Mouse (Mus musculus): ENCODE data around the gene Mxd3. TPM values are rescaled to one million over a fixed set of nuclear protein-coding genes. Genes with fewer than 3 reads are reported as not detected.

The Mxd3 gene
- polyA plus RNA-seq, 1 experiment from 2014 or later: 45.6 TPM

DNA sequence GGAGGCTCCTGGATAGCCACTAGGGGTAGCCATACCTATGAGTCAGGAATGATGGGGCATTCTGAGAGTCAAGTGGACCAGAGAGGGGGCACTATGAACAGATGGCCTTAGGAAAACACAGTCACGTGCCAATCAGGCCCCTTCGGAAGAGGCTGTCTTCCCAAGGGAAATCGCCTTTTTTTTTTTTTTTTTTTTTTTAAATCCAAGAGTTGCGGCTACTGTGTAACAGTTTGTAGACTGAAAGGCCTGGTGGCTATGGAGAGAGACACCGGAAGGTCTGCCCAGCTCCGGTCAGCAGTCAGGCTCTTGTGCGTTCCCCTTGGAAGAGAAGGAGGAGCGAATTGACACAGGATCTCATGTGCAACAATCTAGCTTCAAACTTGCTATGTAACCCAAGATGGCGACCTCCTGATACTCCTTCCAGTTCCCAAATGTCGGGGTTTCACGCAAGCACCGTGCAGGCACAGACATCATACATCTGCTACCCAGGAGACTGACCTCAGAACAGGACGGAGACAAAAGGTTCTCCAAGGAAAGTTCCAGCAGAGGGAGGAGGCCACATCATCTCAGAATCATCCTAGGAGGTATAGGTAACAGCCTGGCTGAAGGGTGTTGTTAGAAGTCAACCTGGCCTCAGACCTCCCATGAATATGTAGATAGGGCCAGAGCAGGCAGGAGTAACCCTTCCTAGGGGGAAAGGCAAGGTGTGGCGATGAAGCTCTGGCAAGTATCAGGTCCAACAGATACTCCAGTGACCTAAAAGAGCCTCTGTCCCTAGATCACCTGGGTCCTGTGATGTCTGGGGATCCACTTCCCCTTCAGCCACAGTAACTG lies 1.2 kb upstream of the Mxd3 start:
- DNase-seq (no peak), ATAC-seq (ENCODE audit: insufficient read depth) (no peak; the same call in 1 of the 2 replicates)
- H3K4me1 ChIP-seq (ENCODE audit: insufficient read depth): peaks cover 8% of the 10 kb centered on the region
- peak; percentile 63 for TF ChIP-seq CTCF (IDR thresholded peaks at IDR 0.05; ENCODE audit: low read depth)
- peak overlapping the region; percentile 70 for H3K9ac ChIP-seq
- no peaks in the 10 kb centered on the region for H3K27me3 ChIP-seq (ENCODE audit: insufficient read depth, low read length)
- H3K9me3 ChIP-seq (ENCODE audit: low read depth, low read length): no peaks in the 10 kb centered on the region
- H3K27ac ChIP-seq (ENCODE audit: low read depth): peak overlapping the region; percentile 95
- peak overlapping the region; percentile 90 for H3K4me2 ChIP-seq
- peak overlapping the region; percentile 65 for H3K4me3 ChIP-seq (ENCODE audit: low read depth, low read length)
- WGBS: 36% methylated on average over 14 of the region's 14 CpGs
- peaks cover 16% of the 10 kb centered on the region for H3K36me3 ChIP-seq (ENCODE audit: insufficient read depth)

DNA sequence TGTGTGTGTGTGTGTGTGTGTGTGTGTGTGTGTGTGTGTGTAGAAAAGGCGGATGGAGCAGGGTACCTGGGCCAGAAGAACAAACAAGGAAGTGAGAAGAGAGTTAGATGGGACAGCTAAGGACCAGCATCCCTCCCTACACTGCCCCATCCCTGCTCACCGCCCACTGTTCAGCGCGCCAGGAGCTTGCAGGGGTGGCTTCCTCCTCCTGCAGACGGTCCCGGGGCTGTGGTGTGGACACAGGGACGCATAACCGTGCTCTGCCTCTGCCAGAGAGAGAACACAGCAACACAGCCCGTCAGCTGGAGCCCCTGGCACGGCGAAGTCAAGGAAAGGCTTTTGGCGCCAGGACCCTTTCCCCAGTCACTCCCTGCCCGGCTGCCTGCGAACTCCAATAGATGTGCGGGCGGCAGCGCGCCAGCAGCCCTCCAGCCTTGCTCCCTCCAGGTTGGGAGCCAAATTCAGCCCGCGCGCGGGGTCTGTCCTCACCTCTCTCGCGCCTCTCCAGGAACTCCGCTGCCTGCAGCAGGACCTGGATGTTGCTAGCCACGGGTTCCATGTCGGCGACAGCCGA lies 427 bp downstream of the Mxd3 start:
- Histone ChIP-seq H3K4me2 (peak overlapping the region; percentile 90), H3K36me3 (ENCODE audit: insufficient read depth) (peaks cover 29% of the 10 kb centered on the region), H3K27me3 (ENCODE audit: insufficient read depth, low read length) (no peaks in the 10 kb centered on the region), H3K9me3 (ENCODE audit: low read depth, low read length) (no peaks in the 10 kb centered on the region), H3K4me1 (ENCODE audit: insufficient read depth) (peaks cover 8% of the 10 kb centered on the region), H3K9ac (peak overlapping the region; percentile 70), H3K27ac (ENCODE audit: low read depth) (peak overlapping the region; percentile 95), H3K4me3 (ENCODE audit: low read depth, low read length) (peak overlapping the region; percentile 65)
- WGBS: under 1% methylated on average over 29 of the region's 29 CpGs
- no peak for TF ChIP-seq CTCF (IDR thresholded peaks at IDR 0.05; ENCODE audit: low read depth)
- ATAC-seq (ENCODE audit: insufficient read depth) (peak; percentile 45; the same call in 1 of the 2 replicates), DNase-seq (no peak)

DNA sequence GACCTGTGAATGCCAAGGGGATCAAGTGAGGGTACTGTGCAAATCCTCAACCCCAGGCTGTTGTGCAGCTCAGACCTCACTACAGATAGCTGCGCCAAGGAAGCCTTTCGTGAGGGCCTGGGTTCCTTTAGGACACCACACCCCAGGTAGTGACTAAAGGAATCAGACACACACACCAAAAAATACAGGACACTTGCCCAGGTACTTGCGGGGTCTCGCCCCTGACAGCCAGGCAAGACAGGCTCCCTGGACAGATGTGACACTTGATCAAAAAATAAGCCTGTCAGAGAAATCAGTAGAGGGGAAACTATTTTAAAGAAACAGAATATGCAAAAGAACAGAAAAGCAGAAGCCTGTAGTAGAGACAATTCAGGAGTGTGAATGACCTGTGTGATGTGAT lies 982 bp downstream of the Mxd3 start:
- WGBS: 80% methylated on average over 4 of the region's 4 CpGs
- H3K27ac ChIP-seq (ENCODE audit: low read depth): no peak overlapping the region
- no peak for ATAC-seq (ENCODE audit: insufficient read depth)
- H3K4me3 ChIP-seq (ENCODE audit: low read depth, low read length): peak overlapping the region; percentile 65
- no peaks in the 10 kb centered on the region for H3K9me3 ChIP-seq (ENCODE audit: low read depth, low read length)
- no peak for TF ChIP-seq CTCF (IDR thresholded peaks at IDR 0.05; ENCODE audit: low read depth)
- H3K36me3 ChIP-seq (ENCODE audit: insufficient read depth): peaks cover 35% of the 10 kb centered on the region
- H3K27me3 ChIP-seq (ENCODE audit: insufficient read depth, low read length): no peaks in the 10 kb centered on the region
- H3K9ac ChIP-seq: peak overlapping the region; percentile 70
- peaks cover 8% of the 10 kb centered on the region for H3K4me1 ChIP-seq (ENCODE audit: insufficient read depth)
- peak overlapping the region; percentile 90 for H3K4me2 ChIP-seq
- DNase-seq: no peak

GRCm38 (mm10) chr13:55328171-55328570 lies 1.5 kb downstream of the Mxd3 start:
- peak overlapping the region; percentile 65 for H3K4me3 ChIP-seq (ENCODE audit: low read depth, low read length)
- no peaks in the 10 kb centered on the region for H3K27me3 ChIP-seq (ENCODE audit: insufficient read depth, low read length)
- peak overlapping the region; percentile 90 for H3K4me2 ChIP-seq
- no peak for DNase-seq
- no peak for TF ChIP-seq CTCF (IDR thresholded peaks at IDR 0.05; ENCODE audit: low read depth)
- H3K4me1 ChIP-seq (ENCODE audit: insufficient read depth): peaks cover 13% of the 10 kb centered on the region
- no peak overlapping the region for H3K9ac ChIP-seq
- H3K27ac ChIP-seq (ENCODE audit: low read depth): no peak overlapping the region
- peaks cover 39% of the 10 kb centered on the region for H3K36me3 ChIP-seq (ENCODE audit: insufficient read depth)
- WGBS: 84% methylated on average over 6 of the region's 6 CpGs
- ATAC-seq (ENCODE audit: insufficient read depth): no peak
- H3K9me3 ChIP-seq (ENCODE audit: low read depth, low read length): no peaks in the 10 kb centered on the region

DNA sequence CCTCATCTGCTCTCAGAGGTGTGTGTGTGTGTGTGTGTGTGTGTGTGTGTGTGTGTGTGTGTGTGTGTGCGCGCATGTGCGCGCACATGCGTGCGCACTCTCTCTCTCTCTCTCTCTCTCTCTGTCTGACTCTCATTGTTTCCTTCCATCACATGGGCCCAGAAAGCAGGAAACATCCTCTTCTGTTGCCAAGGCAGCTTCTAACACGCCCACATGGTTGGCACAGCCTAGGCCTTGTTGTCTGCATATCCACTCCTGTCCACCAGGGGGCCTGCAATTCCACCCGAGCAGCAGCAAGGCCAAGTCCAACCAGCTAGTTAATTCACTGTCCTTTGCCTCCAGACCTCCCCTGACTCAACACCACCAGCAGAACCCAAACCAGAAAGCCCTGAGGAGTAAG lies 2.0 kb downstream of the Mxd3 start:
- WGBS: 34% methylated on average over 4 of the region's 8 CpGs
- Histone ChIP-seq H3K36me3 (ENCODE audit: insufficient read depth) (peaks cover 42% of the 10 kb centered on the region), H3K4me3 (ENCODE audit: low read depth, low read length) (peak overlapping the region; percentile 65; the same call in 1 of the 2 replicates), H3K27me3 (ENCODE audit: insufficient read depth, low read length) (no peaks in the 10 kb centered on the region), H3K9me3 (ENCODE audit: low read depth, low read length) (no peaks in the 10 kb centered on the region), H3K9ac (no peak overlapping the region), H3K27ac (ENCODE audit: low read depth) (no peak overlapping the region), H3K4me2 (peak overlapping the region; percentile 90), H3K4me1 (ENCODE audit: insufficient read depth) (peaks cover 17% of the 10 kb centered on the region)
- TF ChIP-seq CTCF (IDR thresholded peaks at IDR 0.05; ENCODE audit: low read depth): peak; percentile 96
- DNase-seq (peak; percentile 89), ATAC-seq (ENCODE audit: insufficient read depth) (0 out of 2 replicates have a peak, but pooled peaks have one; percentile 6)

- Histone ChIP-seq H3K27me3 (ENCODE audit: insufficient read depth, low read length) (no peaks in the 10 kb centered on the region), H3K9me3 (ENCODE audit: low read depth, low read length) (no peaks in the 10 kb centered on the region), H3K4me3 (ENCODE audit: low read depth, low read length) (peak overlapping the region; percentile 65; the same call in 1 of the 2 replicates), H3K4me1 (ENCODE audit: insufficient read depth) (peaks cover 17% of the 10 kb centered on the region), H3K27ac (ENCODE audit: low read depth) (peak overlapping the region; percentile 18; the same call in 1 of the 2 replicates), H3K4me2 (peak overlapping the region; percentile 90; the same call in 1 of the 2 replicates), H3K9ac (no peak overlapping the region), H3K36me3 (ENCODE audit: insufficient read depth) (peaks cover 42% of the 10 kb centered on the region)
- WGBS: 39% methylated on average over 4 of the region's 4 CpGs
- DNase-seq (no peak), ATAC-seq (ENCODE audit: insufficient read depth) (no peak)
- no peak for TF ChIP-seq CTCF (IDR thresholded peaks at IDR 0.05; ENCODE audit: low read depth)
Measured at GRCm38 (mm10) chr13:55327169-55327568, 2.5 kb downstream of the Mxd3 start.

- peaks cover 11% of the 10 kb centered on the region for H3K4me1 ChIP-seq (ENCODE audit: insufficient read depth)
- H3K4me3 ChIP-seq (ENCODE audit: low read depth, low read length): no peak overlapping the region; the same call in 1 of the 2 replicates
- ATAC-seq (ENCODE audit: insufficient read depth) (no peak), DNase-seq (no peak)
- H3K36me3 ChIP-seq (ENCODE audit: insufficient read depth): peaks cover 43% of the 10 kb centered on the region
- no peak for TF ChIP-seq CTCF (IDR thresholded peaks at IDR 0.05; ENCODE audit: low read depth)
- no peak overlapping the region for H3K4me2 ChIP-seq
- no peaks in the 10 kb centered on the region for H3K27me3 ChIP-seq (ENCODE audit: insufficient read depth, low read length)
- H3K9me3 ChIP-seq (ENCODE audit: low read depth, low read length): no peaks in the 10 kb centered on the region
- no peak overlapping the region for H3K27ac ChIP-seq (ENCODE audit: low read depth)
- WGBS: 65% methylated on average over 11 of the region's 11 CpGs
- H3K9ac ChIP-seq: no peak overlapping the region; the same call in 1 of the 2 replicates
Measured at GRCm38 (mm10) chr13:55325596-55325995, 4.0 kb downstream of the Mxd3 start.

All from lung, embryonic 14.5 days (tissue).